Mouse (Mus musculus) adrenal gland, adult 8-10 months (tissue): ENCODE measurements around the gene Rpl9-ps6. TPM values are rescaled to one million over a fixed set of nuclear protein-coding genes. Genes with fewer than 3 reads are reported as not detected.

ENCODE experiments used
- DNase-seq: peaks from one replicate; pipeline ENCODE4 v3.0.0; 2022
- total RNA-seq, 4 experiments: library from RNA; stranded (reverse); gene quantifications; 2 replicates each; pipeline ENCODE4 v1.2.4; 2022

Rpl9-ps6 gene
- total RNA-seq, result 10 to 100 TPM; 44.4 to 58.7 (median 53.0) TPM

- no peak for DNase-seq
These were observed at the start of gene Rpl9-ps6 for GRCm38 (mm10) chr19:32466478-32466877. Gene Rpl9-ps6, minus strand, starts transcription at chr19:32466578.

GRCm38 (mm10) chr19:32512518-32512917 is 46.1 kb upstream of the Rpl9-ps6 start:
- no peak for DNase-seq

- no peak for DNase-seq
These were observed 44.6 kb upstream of the Rpl9-ps6 start for GRCm38 (mm10) chr19:32510962-32511361.

GRCm38 (mm10) chr19:32510267-32510666 is 43.9 kb upstream of the Rpl9-ps6 start:
- no peak for DNase-seq

GRCm38 (mm10) chr19:32507526-32507925 is 41.1 kb upstream of the Rpl9-ps6 start:
- DNase-seq, result peak; percentile 23

GRCm38 (mm10) chr19:32507100-32507499 is 40.7 kb upstream of the Rpl9-ps6 start:
- DNase-seq, result no peak

GRCm38 (mm10) chr19:32506514-32506913 is 40.1 kb upstream of the Rpl9-ps6 start:
- DNase-seq, result no peak

- no peak for DNase-seq
These were observed 39.7 kb upstream of the Rpl9-ps6 start for GRCm38 (mm10) chr19:32506081-32506480.

GRCm38 (mm10) chr19:32501414-32501813 is 35.0 kb upstream of the Rpl9-ps6 start:
- no peak for DNase-seq

GRCm38 (mm10) chr19:32498002-32498401 is 31.6 kb upstream of the Rpl9-ps6 start:
- DNase-seq, result no peak

- DNase-seq, result no peak
These were observed 31.0 kb upstream of the Rpl9-ps6 start for GRCm38 (mm10) chr19:32497411-32497810.

- no peak for DNase-seq
These were observed 28.7 kb upstream of the Rpl9-ps6 start for GRCm38 (mm10) chr19:32495034-32495433.

- DNase-seq, result no peak
These were observed 28.2 kb upstream of the Rpl9-ps6 start for GRCm38 (mm10) chr19:32494611-32495010.

- DNase-seq, result no peak
These were observed 27.1 kb upstream of the Rpl9-ps6 start for GRCm38 (mm10) chr19:32493471-32493870.

GRCm38 (mm10) chr19:32492981-32493380 is 26.6 kb upstream of the Rpl9-ps6 start:
- no peak for DNase-seq

GRCm38 (mm10) chr19:32492339-32492738 is 26.0 kb upstream of the Rpl9-ps6 start:
- no peak for DNase-seq

- no peak for DNase-seq
These were observed 24.6 kb upstream of the Rpl9-ps6 start for GRCm38 (mm10) chr19:32490976-32491375.

- no peak for DNase-seq
These were observed 23.0 kb upstream of the Rpl9-ps6 start for GRCm38 (mm10) chr19:32489166-32489895.

GRCm38 (mm10) chr19:32487595-32488255 is 21.3 kb upstream of the Rpl9-ps6 start:
- DNase-seq, result no peak

- peak; percentile 61 for DNase-seq
These were observed 19.8 kb upstream of the Rpl9-ps6 start for GRCm38 (mm10) chr19:32486106-32486724.

- peak; percentile 69 for DNase-seq
These were observed 19.3 kb upstream of the Rpl9-ps6 start, which contains the start of gene Minpp1 for GRCm38 (mm10) chr19:32485681-32486105. Gene Minpp1, plus strand, starts transcription at chr19:32485769.

- no peak for DNase-seq
These were observed 18.7 kb upstream of the Rpl9-ps6 start for GRCm38 (mm10) chr19:32484941-32485660.

- DNase-seq, result no peak
These were observed 15.1 kb upstream of the Rpl9-ps6 start for GRCm38 (mm10) chr19:32481511-32481910.
